Mouse (Mus musculus): ENCODE data around the gene Srpk2. TPM values are rescaled to one million over a fixed set of nuclear protein-coding genes. Genes with fewer than 3 reads are reported as not detected.

Gene Srpk2
- polyA plus RNA-seq (2017; shearing (Covaris generic)): 79.1 TPM

DNA sequence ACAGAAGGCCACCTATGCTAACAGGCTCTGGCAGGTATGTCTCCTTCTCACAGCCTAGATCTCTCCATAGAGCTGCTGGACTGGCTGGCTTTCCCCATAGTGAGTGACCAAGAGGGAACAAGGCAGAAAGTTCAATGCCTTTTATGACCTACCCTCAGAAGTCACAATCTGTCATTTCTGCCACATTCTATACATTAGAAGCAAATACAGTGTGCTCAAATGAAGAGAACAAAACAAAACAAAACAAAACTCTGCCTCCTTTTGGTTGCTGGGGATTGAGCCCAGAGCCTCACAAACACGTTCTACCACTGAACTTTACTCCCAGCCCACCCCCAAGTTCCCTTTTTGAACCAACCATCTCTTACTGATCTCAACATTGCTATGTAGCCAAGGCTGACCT, at the start of gene Srpk2:
Gene Srpk2, minus strand, starts transcription at position 101 of the 400 bp plus-strand sequence.

Other genes starting within 250 kb of the Srpk2 start
- 10.3 TPM for gene Pus7, start 99.1 kb upstream of the Srpk2 start, polyA plus RNA-seq (2017; shearing (Covaris generic))
- 31.9 TPM for gene Rint1, start 103.1 kb upstream of the Srpk2 start, polyA plus RNA-seq (2017; shearing (Covaris generic))
- gene Tomm7, start 159.5 kb upstream of the Srpk2 start, polyA plus RNA-seq (2017; shearing (Covaris generic)): 87.9 TPM